Mouse (Mus musculus) kidney, adult 2 months (tissue): ENCODE data around the gene Ly6g6c.

Source experiments
- CTCF ChIP-seq: fragments of 200-500 bp; conservative IDR thresholded peaks from 2 replicates; pipeline ENCODE4 v1.5.1; 2011; ENCODE audit warnings: low read depth, mild to moderate bottlenecking, control low read depth, low read length, moderate library complexity, mixed read lengths; ENCODE audit not compliant: insufficient read depth, insufficient read length
- POLR2A ChIP-seq: fragments of 200-500 bp; IDR thresholded peaks from one replicate; pipeline ENCODE4 v1.6.1; 2011; ENCODE audit warnings: low read depth, low read length, control low read depth

DNA sequence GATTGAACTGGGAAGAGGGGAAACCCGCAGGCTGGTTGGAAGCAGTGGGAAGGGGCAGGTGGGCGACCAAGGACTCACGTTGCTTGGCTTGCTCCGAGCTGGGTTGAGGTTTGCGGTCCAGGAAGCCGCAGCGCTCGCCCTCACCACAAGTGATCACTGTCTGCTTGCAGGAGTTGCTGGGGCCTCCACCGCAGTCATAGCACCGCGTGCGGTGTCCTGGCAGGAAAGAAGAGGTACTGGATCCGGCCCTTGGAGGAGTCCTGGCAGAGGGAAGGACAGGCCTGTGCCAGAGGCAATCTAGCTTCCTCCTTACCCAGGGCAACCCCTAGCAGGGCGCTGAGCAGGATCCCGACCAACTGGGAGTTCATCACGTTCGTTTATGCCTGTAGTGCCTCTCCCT, 8.9 kb downstream of the Ly6g6c start:
- TF ChIP-seq POLR2A, result no peak
- no peak for TF ChIP-seq CTCF
